Mouse (Mus musculus) small intestine, adult 2 months (tissue): ENCODE results near the gene Ccdc150.

Experiments
- CTCF ChIP-seq: fragments of 200-500 bp; IDR thresholded peaks from 2 replicates; pipeline ENCODE4 v1.5.1; 2012; ENCODE audit warnings: low read depth, mild to moderate bottlenecking, control low read depth, inconsistent platforms, low read length, moderate library complexity, mixed read lengths; ENCODE audit not compliant: insufficient replicate concordance, insufficient read length; ENCODE audit errors: extremely low read depth
- POLR2A ChIP-seq: fragments of 200-500 bp; IDR thresholded peaks from 2 replicates; pipeline ENCODE4 v1.6.1; 2012; ENCODE audit warnings: low read depth, mild to moderate bottlenecking, control low read depth, inconsistent platforms, low read length, moderate library complexity

- no peak for TF ChIP-seq CTCF
- TF ChIP-seq POLR2A, result no peak
Measured at GRCm38 (mm10) chr1:54327876-54328545, 77.5 kb downstream of the Ccdc150 start.
